Mouse (Mus musculus): Measurements from ENCODE around the gene Lig1.

DNA sequence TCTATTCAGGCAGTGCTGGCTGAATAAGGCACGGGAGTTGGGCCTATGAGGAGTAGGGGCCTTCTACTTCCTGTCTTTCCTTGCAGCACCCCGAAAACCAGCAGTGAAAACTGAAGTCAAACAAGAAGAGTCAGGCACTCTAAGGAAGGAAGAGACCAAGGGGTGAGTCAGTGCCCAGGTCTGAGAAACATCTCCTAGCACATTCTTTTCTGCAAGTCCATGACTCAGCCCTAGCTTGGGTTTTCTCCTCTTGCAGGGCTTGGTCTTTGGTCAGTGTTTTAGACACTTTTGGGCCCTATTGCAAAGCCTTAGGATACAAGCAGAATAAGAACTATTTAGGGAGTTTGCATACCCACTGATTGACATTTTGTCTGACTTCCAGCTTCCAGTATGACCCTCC, 14.3 kb downstream of the Lig1 start:
- TF ChIP-seq GATA1 (IDR thresholded peaks at IDR 0.05; ENCODE audit: low read length) (no peak), TAL1 (IDR thresholded peaks at IDR 0.05; ENCODE audit: low read length) (no peak)
